Mouse (Mus musculus) right cerebral cortex, postnatal 4 days (tissue): ENCODE measurements at regions not wholly inside any gene's neighbourhood (a gene's known extent, or its start where the extent isn't known, plus 50 kb on each side); places are given as distances from the start of the nearest gene placed in this dataset.
"Not testable (repeated sequence)": the region's sequence is repeated elsewhere in the genome, so short reads cannot be mapped to it uniquely, and the experiment has no call there.

ENCODE experiments used
- DNase-seq: peaks from one replicate; pipeline ENCODE4 v3.0.0-alpha.2; 2022

DNA sequence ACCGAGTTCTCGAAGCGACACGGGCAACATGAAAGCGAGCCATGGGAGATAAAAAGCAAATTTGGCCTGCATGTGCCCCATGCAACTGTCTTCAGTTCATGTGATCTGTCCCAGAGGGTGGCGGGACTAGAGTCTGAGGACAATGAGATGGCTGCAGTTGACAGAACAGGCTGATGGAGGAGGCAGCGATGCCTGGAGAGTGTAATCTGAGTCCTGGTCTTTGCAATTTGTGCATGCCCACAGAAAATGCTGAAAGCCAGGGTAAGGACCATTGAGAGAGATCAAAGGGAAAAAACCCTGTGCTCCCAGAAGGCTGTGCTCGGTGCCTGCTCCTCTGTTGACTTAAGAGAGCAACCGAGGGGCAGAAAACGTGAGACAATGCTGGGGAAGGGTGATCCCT, 624.8 kb upstream of the BB014433 start:
- DNase-seq = no peak

DNA sequence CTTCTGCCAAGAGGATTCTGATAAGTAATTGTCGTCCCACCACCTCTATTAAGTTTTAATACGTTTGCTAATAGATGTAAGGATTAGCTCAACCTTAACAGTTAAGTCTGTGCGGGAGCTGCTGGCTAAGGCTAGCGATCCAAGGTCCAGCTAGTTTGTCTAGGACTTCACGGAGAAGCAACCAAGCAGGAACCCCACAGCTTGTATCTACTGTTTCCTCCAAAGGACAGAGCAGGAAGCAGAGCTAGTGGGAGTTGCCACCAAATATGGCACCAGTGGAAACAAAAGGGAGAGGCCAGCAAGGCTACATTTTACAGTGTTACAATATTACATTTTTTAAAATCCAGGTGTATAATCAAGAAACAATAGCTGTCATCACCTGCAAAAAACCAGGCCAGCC, 624.4 kb upstream of the BB014433 start:
- no peak for DNase-seq

DNA sequence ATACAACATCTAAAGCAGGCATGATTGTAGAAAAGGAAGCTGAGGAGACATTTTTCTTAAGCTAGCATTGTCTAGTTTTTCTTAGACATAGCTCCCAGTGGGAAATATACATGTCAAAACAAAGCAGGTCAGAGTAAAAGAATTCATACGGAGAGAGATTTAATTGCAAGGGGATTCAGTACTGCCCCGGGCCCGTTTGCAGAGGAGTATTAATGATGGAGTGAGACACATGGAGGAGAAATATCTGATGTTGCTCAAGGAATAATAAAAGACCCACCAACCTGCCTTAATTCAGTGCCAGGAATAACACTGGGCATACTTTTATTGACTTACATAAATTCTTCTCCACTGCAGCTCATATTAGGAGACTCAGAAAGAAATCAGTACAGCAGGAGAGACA, 623.6 kb upstream of the BB014433 start:
- DNase-seq = no peak

DNA sequence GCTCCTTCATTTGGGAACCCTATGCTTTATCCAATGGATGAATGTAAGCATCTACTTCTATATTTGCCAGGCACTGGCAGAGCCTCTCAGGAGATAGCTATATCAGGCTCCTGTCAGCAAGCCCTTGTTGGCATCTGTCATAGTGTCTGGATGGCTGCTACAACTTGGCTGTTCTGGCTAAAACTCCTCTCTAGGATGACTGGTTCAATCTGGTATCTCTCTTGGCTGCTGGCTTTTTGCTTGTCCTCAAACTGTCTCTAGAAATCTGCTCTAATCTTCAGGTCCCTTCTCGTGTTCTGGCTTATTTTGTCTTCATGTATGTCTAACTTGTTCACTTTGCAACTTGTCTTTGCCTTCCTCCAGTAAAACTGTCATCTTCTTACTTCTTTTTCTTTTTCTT, 614.7 kb upstream of the BB014433 start:
- no peak for DNase-seq

DNA sequence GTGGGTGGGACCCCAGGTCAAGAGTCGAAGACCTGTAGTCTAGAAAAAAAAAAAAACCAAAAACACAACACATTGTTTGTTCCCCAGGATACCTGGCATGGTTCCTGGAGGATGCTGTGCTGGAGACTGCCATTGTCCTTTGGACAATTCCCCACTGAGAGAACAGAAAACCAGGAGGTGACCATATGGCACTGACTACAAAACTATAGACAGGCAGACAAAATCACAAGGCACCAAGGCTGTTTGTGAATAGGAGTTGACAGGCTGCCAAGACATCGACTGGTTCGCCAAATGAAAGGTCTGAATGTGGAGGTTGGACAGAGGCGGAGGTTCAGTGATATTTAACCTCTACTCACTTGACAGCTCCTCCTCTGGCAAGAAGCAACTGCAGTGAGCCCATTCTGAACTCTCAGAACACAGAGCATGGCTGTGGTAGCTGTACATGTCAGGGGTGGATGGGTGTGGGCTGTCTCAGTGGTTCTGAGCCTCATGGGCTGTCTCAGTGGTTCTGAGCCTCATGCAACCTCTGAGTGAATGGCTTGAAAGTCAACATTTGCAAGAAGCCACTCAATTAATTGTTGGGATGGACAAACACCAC, 589.0 kb upstream of the BB014433 start:
- DNase-seq = no peak

DNA sequence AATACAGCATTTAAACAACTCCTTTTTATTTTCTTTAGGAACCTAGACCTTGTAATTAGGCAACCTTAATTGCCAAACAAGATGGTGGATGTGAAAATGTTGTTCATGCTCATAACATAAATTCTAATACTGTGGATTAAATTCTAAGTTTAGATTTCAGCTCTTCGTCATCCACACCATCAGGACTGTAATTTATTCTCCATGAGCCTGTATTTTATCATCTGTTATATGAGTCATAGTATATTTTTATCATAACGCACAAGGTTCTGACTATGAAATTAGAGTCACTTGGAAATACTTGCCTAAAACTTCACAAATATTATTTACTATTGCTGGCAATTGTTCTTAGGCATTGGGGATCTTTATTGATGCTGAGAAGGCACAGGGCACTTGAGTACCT, 582.7 kb upstream of the BB014433 start:
- DNase-seq = no peak

DNA sequence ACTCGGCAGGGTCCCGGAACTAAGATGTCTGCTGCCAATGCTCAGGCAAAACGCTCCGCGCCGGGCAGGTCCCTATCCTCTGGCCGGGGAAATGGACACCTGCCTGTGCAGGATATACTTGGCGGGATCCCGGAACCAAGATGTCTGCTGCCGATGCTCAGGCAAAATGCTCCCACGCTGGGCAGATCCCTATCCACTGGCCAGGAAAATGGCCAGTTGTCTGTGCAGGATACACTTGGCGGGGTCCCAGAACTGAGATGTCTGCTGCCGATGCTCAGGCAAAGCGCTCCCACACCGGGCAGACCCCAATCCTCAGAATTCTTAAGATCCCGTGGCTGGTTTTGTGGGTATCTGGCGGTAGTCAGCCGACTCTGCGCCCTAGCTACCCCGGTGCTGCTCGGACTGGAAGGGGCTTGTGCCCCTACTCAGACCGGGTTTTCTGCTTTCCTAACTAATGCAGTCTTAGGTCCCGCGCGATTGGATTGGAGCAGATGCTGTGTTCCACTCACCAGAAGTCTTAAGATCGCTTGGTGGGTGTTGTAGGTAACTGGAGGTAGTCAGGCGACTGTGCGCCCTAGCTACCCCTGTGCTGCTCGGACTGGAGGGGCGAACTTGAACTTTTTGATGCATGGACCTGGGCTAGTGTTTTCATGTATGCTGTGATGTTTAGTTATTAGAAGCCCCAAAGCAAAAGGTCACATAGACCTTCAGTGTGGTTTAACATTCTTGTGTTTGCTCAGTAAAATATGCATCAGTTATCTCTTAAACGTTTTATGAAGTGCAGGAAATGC, 577.9 kb upstream of the BB014433 start:
- DNase-seq = not testable (repeated sequence)

DNA sequence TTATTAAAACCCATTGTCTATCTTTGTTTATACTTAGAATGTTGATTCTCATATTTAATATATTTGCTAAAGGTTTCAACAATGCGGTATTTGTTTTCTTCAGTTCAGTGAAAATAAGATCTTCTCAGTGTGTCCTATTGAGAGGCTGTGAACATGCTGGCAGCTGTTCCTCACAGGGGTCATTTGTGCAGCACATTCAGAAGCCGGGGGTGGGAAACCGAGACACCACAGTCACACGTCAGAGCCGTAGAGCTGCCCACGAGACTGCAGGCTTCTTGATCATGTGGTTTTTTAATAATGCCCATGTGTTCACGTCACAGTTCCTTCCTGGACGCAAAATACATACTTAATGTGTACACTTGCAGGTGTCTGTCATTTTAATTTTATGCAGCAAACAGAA, 564.3 kb upstream of the BB014433 start:
- no peak for DNase-seq

DNA sequence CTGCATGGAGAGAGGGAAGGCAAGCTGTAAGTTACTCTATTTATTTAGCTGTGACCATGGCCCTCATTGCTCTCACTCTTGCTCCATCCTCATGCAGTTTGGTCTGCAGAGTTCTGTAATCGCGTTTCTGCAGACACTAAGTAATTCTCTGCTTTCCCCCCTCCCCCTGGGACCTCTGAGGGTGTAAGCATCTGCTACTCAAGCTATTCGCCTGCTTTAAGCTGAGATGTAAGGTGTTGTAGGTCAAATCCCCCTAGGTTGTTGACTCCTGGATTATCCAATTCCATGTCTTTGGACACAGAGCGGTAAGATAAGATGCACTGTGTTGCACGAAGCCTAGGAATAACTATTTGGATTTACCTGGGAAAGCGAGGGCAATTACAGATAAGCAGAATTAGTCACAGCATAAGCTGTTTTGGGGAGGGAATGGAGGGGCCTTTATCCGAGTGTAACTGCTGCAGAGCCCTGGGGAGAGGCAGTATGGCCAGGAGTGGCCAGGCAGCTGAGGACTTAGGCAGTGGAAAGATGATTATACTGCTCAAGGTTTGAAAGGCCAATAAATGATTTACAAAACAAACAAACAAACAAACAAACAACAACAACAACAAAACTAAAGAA, 561.8 kb upstream of the BB014433 start:
- no peak for DNase-seq

DNA sequence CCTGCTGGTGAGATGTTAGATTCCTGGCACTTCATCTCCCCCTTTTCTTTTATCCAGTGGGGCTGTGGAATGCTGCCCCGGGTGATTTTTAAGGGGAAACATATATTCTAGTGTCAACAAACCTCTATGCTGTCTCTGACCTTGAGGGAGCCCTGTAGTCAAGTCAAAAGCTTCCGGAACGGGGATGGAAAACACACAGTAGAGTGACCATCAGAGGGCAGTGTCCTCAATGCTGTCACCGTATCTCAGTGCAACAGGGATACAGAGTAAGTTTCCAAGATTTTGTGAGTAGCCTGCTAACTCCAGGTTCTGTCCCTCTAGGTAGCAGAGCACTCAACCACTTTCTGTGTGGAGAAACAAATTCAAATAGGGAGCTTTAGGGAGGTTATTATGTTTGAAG, 555.7 kb upstream of the BB014433 start:
- peak; percentile 68 for DNase-seq

DNA sequence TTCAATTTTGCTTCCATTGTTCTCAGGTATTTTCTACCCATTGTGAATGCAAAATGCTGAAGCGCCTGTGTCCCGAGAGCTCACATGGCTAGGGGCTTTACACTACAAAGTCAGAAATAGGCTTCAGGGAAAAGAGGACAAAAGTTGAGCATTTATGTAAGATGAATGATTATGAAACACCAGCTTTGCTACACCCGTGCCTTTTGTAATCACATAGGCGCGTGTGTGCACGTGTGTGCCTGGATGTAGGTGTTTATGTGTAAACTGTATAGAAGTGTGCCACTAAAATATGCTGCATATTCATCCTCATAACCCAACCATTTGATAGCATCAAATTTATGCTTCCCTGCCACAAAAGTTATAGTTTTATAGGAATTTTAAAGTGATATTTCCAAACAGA, 547.2 kb upstream of the BB014433 start:
- DNase-seq = no peak

DNA sequence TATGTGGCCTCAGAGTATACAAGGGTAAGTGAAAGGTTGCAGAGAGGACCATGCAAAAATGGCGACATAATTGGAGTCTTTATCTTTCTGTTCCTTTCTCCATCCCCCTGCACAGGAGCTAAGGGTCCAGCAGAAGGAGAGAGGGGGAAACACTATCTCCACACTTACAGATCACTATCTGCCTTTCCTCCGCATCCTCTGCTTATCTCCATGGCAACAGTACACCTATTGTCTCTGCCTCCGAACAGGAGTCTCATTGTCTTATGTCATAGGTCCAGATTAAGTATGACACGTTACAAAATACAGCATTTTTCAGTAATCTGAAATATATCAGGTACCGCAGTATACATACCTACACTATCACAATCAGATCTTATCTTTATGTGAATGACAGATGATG, 537.9 kb upstream of the BB014433 start:
- DNase-seq = no peak

DNA sequence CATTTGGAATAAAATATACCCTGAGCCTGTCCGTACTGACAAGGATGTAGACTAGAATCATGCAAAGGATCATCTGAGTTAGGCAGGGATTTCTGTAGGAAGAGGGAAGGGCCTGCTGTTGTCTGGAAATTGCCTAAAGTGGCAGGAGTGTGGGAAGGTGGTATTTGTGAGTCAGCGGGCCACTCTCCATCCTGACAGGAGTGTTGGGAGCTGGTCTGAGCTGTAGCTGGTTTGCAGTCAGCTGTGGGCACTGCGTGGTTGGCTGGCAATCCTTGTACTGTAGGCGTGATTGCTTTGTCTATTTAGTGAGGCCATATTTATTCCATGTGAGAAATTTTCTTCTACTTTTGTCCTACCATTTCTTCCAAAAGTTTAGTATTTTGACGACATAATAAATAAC, 524.2 kb upstream of the BB014433 start:
- DNase-seq = no peak

DNA sequence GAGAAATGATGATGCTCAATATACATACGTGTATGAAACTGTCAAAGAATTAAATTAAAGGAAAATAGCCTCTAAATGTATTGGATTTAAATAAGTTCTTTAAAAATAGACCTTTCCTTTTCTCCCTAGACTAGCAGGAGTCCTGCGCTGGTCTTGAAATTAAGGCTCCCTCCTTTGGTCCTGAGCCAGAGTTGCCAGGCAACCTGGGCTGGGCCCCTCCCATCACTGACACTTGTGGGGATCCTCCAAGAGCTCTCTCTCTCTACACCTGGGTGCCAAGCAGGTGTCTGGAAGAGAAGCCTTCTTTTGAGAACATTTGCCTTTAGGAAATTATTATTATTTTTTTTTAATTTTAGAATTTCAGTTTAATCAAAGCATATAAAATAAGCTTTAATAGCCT, 521.9 kb upstream of the BB014433 start:
- peak; percentile 19 for DNase-seq

DNA sequence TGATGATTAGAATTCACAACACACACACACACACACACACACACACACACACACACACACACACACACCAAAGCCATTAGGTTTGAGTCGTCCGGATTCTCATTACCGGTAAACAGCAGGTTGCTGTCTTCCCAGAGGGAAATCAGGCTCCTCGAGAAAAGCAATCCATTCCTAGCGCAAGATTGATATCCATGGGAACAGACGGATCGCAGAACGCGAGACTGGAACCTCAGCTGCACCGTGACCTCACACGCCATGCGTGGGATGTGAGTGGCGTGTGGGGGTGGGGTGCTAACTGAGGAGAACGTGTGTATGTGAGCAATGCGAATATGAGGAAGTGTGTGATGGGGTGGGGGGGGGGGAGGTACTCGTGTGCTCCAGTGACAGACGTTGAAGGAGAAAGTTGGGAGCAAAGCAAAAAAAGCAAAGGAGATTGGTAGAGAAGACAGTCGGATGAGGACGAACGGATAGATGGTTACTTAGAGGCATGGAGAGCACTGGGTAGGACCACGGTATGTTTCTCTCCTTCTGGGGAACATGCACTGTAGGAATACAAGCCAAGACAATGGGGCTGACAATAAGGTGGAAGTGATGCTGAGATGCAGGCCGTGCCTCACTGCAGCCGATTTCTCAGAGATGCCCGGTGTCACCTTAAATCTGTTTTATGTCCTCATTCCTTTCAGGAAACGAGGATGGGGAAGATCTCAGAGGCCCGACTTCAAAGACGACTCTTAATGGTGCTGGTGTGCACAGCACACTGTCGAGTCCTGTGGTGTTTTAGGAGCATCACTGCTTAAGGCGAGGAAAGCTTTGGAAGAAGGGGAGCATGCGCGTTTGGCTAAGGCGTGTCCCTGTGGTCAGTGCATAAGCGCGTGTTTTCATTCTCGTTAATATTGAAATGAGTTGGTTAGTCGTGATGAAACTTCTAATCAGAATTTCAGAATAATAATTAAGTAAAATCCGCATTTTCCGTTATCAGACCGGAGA, 516.7 kb upstream of the BB014433 start:
- peak; percentile 60 for DNase-seq

DNA sequence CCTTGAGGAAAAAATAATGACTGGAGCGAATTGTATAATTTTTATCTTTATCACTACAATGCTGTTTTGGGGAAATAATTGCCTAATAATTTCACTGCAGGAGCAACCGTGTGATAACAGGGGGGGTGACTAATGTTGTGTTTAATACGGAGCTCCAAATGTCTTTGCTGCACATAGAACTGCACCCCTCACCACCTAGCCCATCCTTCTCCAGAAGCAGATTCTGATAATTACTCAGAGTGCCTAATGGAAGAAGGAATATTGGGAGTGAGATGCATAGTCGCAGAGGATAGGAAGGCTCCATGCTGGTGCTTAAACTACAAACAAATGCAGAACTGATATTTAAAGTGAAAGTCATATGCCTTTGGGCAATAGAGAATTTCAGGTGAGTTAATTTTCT, 486.1 kb upstream of the BB014433 start:
- no peak for DNase-seq

DNA sequence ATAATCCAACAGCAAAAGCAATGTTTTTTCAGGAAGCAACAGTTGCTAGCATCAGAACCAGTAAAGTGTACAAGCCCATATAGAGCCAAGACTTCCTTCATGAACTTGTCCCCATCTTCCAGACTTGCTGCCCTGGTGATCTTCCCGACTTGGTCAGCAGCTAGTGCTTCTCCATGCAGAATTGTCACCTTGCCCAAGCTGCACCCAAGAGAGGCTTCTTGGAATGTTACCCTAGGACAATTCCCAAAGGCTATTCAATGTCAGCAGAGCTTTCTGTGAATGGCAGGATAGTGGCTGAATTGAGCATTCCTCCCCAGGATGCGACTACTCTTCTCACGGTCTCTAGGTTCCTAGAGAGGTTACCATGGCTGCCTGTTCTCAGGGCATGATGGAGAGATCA, 479.6 kb upstream of the BB014433 start:
- DNase-seq = no peak

DNA sequence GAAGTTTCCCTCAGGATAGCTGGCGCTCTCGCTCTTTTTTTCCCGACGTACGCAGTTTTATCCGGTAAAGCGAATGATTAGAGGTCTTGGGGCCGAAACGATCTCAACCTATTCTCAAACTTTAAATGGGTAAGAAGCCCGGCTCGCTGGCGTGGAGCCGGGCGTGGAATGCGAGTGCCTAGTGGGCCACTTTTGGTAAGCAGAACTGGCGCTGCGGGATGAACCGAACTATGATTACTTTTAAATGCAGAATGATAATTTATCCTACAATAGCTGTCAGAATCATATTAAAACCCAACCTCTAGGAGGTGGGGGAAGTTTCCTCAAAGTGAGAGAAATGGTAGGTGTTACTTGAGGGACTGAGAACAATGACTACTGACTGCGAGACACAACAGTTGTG, 474.0 kb upstream of the BB014433 start:
- DNase-seq = not testable (repeated sequence)

DNA sequence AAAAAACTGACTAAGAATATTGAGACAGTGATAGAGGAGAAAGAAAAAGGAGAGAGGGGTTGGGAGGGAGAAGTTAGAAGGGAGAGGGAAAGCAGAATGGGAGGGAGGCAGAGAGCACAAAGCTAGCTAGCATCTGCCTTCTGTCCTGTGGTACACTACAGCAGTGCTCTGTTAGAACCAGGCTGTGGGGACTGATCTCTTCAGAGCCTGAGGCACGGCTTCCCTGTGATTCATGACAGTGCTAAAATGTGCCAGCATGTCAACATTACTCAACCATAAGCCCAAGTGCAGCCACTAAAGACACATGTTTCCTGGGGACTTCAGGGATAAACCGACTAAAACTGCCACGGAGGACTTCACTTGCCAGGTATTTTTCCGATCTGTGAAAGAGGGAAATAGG, 455.1 kb upstream of the BB014433 start:
- no peak for DNase-seq

DNA sequence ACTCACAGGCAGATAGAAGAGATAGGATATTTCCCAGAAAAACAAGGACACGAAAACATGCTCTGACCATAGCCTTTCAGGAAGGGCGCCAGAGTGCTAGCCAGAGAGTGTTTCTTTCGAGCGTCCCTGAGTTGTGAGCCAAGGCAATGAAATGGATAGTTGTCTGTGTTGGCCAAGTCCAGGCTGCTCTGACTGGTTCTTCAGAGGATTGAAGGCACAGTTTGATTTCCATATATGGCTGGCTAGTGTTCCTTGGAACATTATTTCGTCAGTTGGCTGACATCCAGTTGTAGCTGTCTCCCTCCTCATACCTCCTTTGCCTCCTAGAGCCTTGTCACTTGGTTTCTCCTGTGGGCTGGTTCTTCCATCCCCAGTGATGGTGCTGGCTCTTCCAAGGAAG, 451.7 kb upstream of the BB014433 start:
- DNase-seq = no peak

DNA sequence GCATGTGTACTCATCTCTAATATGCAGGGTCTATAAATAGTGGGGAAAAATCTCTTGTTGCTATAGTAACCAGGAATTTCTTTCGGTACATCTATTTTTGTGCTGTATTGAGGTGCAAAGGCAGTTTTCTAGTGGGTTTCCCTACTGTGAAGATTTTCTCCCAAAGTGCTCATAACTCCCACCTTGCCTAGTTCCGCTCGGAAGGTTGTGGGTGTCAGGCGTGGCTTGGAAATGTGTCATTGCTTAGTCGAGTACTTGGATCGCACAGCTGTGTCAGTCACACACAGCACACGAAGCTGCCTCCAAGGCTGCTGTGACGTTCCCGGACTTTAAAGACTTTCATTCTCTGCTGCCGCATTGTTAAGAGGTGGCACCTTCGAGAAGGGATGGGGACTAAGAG, 450.4 kb upstream of the BB014433 start:
- peak; percentile 16 for DNase-seq

DNA sequence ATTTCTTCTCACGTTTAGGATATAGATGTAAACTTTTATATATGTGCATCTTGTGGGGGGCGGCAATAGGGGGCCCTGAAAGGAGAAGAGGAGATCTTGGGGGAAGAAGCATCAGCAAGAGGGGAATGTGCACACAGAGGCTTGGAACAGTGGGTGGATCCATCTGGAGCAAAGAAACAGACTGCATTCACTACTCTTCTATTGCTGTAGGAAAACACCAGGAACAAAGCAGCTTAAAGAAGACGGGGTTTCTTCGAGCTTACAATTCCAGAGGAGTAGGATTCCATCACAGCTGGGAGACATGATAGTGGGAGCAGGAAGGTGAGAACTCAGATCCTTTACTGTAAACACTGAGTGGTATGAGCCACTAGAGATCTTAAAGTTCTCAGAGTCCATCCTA, 444.9 kb upstream of the BB014433 start:
- no peak for DNase-seq

DNA sequence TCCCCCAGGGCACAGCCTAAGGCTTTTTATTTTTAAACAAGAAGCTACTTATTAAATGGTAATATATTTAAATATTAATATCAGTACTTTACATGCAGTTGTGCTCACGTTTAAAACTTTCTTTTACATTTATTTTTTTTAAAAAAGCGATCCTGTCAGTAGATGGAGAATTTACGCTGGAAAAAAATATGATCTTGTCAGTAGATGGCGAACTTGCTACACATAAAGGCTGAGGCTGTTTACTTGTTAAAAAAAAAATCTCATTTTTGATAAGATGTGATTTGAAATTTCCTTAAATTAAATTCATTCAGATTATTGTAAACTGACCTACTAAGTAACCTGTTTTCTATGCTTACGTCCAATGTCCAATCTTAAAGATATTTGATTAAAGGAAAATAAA, 441.7 kb upstream of the BB014433 start:
- no peak for DNase-seq
